Mouse (Mus musculus) olfactory bulb, adult 2 months (tissue): ENCODE results near the gene Lrmda.

Experiments
- CTCF ChIP-seq: fragments of 200-500 bp; IDR thresholded peaks from 2 replicates; pipeline ENCODE4 v1.5.1; 2012; ENCODE audit warnings: low read depth, mild to moderate bottlenecking, low read length, moderate library complexity; ENCODE audit not compliant: insufficient read depth
- POLR2A ChIP-seq: fragments of 200-500 bp; IDR thresholded peaks from 2 replicates; pipeline ENCODE4 v1.6.1; 2012; ENCODE audit warnings: mild to moderate bottlenecking, low read depth, low read length, moderate library complexity; ENCODE audit not compliant: insufficient read depth

GRCm38 (mm10) chr14:22905741-22906667, 886.5 kb downstream of the Lrmda start:
- no peak for TF ChIP-seq POLR2A
- no peak for TF ChIP-seq CTCF
